Mouse (Mus musculus) adrenal gland, postnatal 25 days (tissue): Measurements from ENCODE around the gene Psmc3ip. TPM values are rescaled to one million over a fixed set of nuclear protein-coding genes. Genes with fewer than 3 reads are reported as not detected.

Source experiments
- DNase-seq: peaks from one replicate; pipeline ENCODE4 v3.0.0; 2021; ENCODE audit warnings: mixed read lengths
- microRNA-seq, 2 experiments: library from miRNA; unstranded; fragments of <30 nt; microRNA quantifications; one replicate each; pipeline ENCODE4 v1.2.0; 2021
- total RNA-seq: library from RNA; stranded (reverse); gene quantifications from 2 replicates; pipeline ENCODE4 v1.2.3, GENCODE M21; 2021

Psmc3ip gene
- total RNA-seq, 1 experiment from 2014 or later = 7.1 TPM

DNA sequence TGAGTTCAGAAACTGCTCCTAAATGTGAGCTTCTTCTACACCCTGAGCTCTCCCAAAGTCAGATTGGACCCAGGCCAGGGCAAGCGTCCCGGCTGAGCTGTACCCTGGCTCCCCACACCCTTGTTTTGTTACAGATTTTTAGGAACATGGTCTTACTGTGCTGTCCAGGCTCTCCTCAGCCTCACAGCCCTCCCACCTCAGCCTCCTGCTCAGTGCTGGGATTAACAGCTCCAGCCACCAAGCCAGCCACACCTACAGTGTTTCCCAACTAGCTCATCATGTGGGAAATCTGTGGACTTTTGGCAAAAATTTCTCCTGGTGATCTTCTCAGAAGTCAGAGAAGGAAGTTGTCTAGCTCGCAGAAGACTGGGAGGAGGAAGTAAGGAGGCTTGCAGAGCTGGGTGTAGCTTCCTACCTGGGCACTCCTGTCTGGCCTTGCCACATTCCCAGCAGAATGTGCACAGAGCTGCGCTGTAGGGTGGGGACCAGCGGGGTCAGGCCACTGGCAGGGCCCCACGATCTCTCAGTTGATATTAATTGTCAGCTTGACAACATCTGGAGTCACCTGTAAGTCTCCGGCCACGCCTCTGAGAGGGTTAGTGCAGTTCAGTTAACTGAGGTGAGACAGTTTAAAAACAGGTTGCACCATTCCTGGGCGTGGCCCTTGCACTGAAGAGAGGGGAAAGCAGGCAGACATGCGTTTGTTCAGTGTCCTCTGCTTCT is 42.3 kb downstream of the Psmc3ip start:
- DNase-seq = no peak

DNA sequence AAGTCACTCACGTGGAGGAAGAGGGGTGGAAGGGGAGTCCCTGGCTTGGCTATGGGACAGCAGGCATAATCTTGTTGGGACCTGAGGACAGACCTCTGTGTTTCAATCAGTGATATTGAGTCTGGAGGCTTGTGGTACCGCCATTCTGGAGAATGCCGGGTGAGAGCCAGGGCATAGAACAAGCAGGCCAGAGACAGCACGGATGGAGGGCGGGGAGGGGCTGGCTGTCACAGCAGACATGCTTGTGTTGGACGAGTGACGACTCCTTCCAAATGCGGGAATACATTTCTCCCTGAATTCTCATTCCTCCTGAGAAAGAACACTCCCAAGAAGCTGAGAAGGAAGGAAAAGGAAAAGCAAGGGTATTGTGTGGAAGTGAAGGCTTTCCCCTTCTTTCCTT is 43.6 kb downstream of the Psmc3ip start:
- DNase-seq = no peak

DNA sequence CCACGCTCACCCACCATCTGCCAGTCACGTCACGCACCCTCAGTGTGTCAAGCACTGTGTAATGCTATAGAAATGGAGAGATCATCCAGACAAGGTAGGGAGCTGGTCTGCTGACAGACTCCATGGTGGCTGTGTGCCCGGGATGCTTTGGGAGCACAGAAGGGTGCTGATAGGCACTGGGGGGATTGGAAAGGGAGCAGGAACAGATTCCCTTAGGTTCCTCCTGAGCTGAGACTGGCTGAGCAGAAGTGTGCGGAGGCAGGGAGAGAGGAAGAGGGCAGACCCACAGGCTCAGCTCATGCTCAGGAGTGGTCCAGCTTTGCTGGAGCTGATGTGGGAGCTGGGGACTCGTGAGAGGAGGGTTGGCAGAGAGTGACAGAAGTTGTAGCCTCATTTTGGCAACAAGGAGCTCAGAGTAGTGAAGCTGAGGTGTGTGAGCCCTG is 44.2 kb downstream of the Psmc3ip start:
- DNase-seq = no peak

DNA sequence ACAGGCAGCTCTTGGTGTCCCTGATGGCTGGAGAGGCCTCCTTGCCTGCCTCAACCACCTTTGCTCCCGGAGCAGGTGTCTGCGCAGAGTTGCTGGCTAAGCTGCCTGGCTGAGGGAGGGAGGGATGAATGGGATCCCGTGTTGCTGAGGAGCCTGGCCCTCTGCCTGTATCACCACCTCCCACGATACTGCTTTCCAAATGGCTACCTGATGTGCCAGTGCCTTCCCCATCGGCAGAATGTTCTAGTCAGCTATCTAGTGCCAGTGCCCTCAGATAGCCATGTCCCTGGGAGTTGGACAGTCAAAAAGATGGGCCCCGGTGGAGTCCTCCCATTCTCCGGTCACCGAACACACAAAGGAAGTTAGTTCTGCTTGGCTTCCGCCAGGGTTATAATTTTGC is 44.9 kb downstream of the Psmc3ip start:
- no peak for DNase-seq

DNA sequence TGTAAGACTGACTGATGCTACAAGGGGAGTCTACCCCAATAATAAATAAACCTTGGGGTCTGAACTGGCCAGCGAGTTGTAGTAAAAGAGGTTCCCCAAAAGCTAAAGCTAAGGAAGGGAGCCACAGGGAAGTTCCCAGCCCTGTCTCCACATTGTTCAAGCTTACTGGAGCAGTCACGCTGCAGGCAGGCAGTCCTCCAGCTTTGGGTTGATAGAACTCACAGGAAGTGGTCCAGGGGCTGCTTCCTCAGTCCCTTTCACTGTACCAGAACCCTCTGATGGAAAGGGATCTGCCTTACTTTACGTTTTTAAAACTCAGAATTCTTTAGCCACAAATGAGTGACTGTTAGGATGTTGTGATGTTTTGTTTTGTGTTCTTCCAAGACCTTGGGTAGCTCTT is 47.7 kb downstream of the Psmc3ip start:
- no peak for DNase-seq

GRCm38 (mm10) chr11:101046440-101046839 is 48.8 kb downstream of the Psmc3ip start:
- no peak for DNase-seq

DNA sequence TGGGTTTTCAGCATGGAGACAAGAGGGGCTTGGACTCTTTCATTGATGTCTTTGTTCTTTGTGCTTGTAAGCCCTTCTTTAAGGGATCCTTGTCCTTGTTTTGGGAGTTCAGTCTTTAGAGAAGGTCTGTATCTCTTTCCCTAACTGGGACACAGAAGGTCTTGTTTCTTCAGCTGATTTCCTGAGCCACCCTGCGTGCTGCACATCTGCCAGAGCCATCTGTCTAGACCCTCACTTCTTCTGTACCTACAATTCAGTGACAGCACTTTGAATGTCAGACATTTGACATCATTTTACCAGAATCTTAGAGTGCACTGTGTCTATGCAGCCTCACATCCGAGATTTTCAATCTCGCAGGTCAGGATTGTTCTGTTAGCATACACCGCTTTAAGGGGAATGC is 49.4 kb downstream of the Psmc3ip start:
- DNase-seq = no peak

Small RNA genes within 50 kb of the gene (microRNA-seq; reads per million reads assigned to microRNA genes)
- gene Gm27626 = 0 reads per million in 2 experiments

Other genes with a start within 250 kb of the Psmc3ip start
- gene Stat5b, start 244.7 kb downstream of the Psmc3ip start, total RNA-seq = 89.0 and 123 TPM in 2 replicates
- 43.8 and 54.5 TPM in 2 replicates for gene Stat5a, start 236.1 kb downstream of the Psmc3ip start, total RNA-seq
- gene Stat3, start 155.9 kb downstream of the Psmc3ip start, total RNA-seq = 81.5 and 88.6 TPM in 2 replicates
- 224 and 271 TPM in 2 replicates for gene Cavin1, start 124.5 kb downstream of the Psmc3ip start, total RNA-seq
- 106 and 144 TPM in 2 replicates for gene Atp6v0a1, start 86.0 kb downstream of the Psmc3ip start, total RNA-seq
- gene Naglu, start 25.4 kb downstream of the Psmc3ip start, total RNA-seq = 39.3 and 54.1 TPM in 2 replicates
- gene Hsd17b1, start 17.0 kb downstream of the Psmc3ip start, total RNA-seq = 2.6 and 3.3 TPM in 2 replicates
- gene Coasy, start 12.9 kb downstream of the Psmc3ip start, total RNA-seq = 93.5 and 115 TPM in 2 replicates
- gene Mlx, start 8.2 kb downstream of the Psmc3ip start, total RNA-seq = 55.2 and 70.0 TPM in 2 replicates
- gene Retreg3, start 24.5 kb upstream of the Psmc3ip start, total RNA-seq = 53.5 and 64.1 TPM in 2 replicates
- 42.1 and 50.1 TPM in 2 replicates for gene Tubg1, start 24.5 kb upstream of the Psmc3ip start, total RNA-seq
- gene Tubg2, start 60.5 kb upstream of the Psmc3ip start, total RNA-seq = 5.7 and 6.4 TPM in 2 replicates
- 6.6 and 9.1 TPM in 2 replicates for gene Cntnap1, start 75.1 kb upstream of the Psmc3ip start, total RNA-seq
- 31.1 and 36.4 TPM in 2 replicates for gene Plekhh3, start 75.9 kb upstream of the Psmc3ip start, total RNA-seq
- gene Ccr10, start 80.0 kb upstream of the Psmc3ip start, total RNA-seq = 0.18 TPM in 1 of 2 replicates, not detected in the other
- 37.3 and 49.6 TPM in 2 replicates for gene Ezh1, start 131.0 kb upstream of the Psmc3ip start, total RNA-seq
- 53.9 and 57.0 TPM in 2 replicates for gene Ramp2, start 150.6 kb upstream of the Psmc3ip start, total RNA-seq
- gene Vps25, start 158.3 kb upstream of the Psmc3ip start, total RNA-seq = 112 and 116 TPM in 2 replicates
- gene Wnk4, start 165.1 kb upstream of the Psmc3ip start, total RNA-seq = 1.7 and 2.6 TPM in 2 replicates
- 0.67 and 0.73 TPM in 2 replicates for gene Cntd1, start 183.6 kb upstream of the Psmc3ip start, total RNA-seq
- gene Coa3, start 183.7 kb upstream of the Psmc3ip start, total RNA-seq = 67.9 and 74.9 TPM in 2 replicates
- gene Becn1, start 206.8 kb upstream of the Psmc3ip start, total RNA-seq = 117 and 159 TPM in 2 replicates
- gene Psme3, start 220.8 kb upstream of the Psmc3ip start, total RNA-seq = 126 and 131 TPM in 2 replicates
- gene Aoc2, start 229.6 kb upstream of the Psmc3ip start, total RNA-seq = 4.6 and 6.5 TPM in 2 replicates
- 30.8 and 35.7 TPM in 2 replicates for gene Aoc3, start 235.2 kb upstream of the Psmc3ip start, total RNA-seq